Mouse (Mus musculus): ENCODE results near the gene Cd300lf.

DNA sequence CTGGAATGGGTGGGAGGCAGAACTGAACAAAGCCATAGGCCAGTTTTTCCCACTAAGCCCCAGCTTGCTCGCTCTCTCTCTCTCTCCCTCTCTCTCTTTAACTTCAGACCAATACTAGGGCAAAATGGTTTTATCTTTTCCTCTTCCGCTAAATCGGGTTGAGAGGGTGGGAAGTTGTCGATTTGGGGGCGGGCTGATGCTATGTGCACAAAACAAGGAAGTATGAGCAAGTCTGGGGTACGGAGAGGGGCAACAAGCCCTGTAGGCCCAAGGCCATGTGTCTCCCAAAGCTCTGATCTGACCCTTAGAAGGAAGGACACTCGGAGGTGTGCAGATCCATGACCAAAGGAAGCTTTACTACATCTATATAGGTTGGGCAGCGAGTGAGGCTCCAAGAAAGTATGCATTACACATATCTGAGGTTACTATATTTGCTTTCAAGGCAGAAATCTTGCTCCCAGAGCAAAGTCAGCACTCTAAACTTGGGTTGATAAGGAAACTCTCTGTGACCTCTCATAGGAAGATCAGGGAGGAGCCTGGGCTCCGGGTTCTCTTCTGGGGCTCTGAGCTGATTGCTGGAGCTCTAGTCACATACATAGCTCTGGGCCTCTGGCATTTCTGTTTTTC is 27.9 kb upstream of the Cd300lf start:
- no peak for TF ChIP-seq POLR2A (IDR thresholded peaks at IDR 0.05; ENCODE audit: borderline replicate concordance, low read depth, low read length)
- TF ChIP-seq CTCF (IDR thresholded peaks at IDR 0.05; ENCODE audit: low read depth, low read length) = no peak
